Mouse (Mus musculus): Measurements from ENCODE around the gene Kif11. TPM values are rescaled to one million over a fixed set of nuclear protein-coding genes. Genes with fewer than 3 reads are reported as not detected.

Kif11 gene
- total RNA-seq, 2 experiments from 2014 or later = 53.8 to 155 TPM

DNA sequence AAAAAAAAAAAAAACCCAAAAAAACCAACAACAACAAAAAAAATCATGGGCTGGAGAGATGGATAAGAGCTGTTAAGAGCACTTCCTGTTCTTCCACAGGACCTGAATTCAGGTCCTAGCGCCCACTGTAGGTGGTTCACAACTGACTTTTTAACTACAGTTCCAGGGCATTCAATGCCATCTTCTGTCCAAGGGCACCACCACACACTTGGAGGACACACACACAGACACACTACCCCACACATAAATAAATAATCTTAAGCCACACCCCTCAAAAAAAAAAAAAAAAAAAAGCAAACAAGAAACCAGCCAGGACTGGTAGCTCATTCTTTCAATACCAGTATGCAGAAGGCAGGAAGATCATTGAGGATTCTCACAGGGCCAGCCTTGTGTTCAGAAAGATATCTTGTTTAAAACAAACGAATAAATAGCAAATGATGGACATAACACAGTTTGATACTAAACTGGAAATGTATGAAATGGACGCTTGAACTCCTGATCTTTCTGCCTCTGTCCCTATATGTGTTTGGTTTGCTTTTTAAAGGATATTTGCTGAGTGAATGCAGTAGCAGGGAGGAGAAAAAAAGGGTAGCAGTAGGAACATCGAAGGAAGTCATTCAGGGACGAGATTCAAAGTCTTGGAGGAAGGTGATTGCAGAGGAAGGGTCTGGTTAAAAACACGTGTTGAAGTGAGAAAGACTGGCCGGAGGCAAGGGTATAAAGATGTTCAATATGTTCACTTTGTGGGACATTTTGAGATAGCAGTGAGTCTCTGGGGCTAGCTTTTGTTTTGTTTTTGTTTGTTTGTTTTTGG is 1.1 kb upstream of the Kif11 start:
- no peak for ATAC-seq (replicated peaks; ENCODE audit: poor library complexity, severe bottlenecking)

DNA sequence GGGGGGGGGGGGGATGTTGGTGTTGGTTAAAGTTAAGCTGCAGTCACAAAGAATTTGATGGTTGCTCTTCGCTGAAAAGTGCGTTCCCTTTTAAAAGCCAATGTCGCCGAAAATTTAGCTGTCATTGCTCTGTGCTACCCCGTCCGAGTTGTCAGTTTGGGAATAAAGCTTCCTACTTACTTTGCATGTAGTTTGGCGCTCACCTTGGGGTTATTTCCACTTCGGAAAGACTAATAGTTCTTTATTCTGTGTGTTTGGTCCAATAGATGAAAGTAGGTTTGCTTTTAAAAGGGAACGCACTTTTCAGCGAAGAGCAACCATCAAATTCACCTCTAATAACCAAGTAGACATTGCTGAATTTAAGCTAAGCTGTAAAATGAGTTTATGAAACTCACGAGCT is 638 bp downstream of the Kif11 start:
- no peak for ATAC-seq (replicated peaks; ENCODE audit: poor library complexity, severe bottlenecking)

DNA sequence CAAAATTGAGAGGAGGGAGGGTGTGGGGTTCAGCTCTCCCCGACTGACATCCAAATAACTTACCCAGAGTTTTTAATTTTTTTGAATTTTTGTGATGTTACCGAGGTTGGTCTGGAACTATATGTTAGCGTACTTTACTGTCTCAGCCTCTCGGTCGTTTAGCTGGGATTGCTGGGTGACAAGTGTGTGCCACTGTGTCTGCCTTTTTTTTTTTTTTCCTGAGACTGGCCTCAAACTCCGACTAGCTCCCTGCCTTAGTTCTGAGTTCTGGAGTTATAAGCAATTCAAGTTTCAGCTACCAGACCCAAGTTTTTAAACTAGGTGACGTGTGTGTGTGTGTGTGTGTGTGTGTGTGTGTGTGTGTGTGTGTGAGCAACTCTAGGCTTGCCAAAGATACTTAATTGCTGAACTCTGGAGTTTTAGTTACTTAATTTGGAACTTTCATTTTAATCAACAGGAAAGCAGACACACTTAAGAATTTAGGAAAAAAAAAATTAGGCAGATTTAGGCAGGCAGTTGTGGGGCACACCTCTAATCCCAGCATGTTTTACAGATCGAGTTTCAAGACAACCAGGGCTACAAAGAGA is 1.3 kb downstream of the Kif11 start:
- ATAC-seq (replicated peaks; ENCODE audit: poor library complexity, severe bottlenecking) = no peak

DNA sequence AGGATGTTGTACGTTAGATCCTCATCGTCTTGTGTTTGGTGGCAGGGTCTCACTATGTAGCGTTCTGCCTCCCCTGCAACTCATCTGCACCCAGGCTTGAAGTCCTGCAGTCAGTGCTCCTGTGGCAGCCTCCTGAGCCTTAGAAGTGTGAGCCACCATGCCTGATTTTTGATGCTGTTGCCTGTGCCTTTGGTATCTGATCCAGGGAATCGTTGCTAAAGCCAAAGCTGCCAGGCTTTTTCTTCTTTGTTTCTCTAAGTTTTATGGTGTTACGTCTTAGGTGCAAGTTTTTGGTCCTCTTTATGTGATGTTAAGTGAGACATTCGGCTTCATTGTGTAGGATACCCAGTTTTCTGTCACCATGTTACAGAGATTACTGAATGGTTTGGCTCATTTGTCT is 2.6 kb downstream of the Kif11 start:
- ATAC-seq (replicated peaks; ENCODE audit: poor library complexity, severe bottlenecking) = no peak

DNA sequence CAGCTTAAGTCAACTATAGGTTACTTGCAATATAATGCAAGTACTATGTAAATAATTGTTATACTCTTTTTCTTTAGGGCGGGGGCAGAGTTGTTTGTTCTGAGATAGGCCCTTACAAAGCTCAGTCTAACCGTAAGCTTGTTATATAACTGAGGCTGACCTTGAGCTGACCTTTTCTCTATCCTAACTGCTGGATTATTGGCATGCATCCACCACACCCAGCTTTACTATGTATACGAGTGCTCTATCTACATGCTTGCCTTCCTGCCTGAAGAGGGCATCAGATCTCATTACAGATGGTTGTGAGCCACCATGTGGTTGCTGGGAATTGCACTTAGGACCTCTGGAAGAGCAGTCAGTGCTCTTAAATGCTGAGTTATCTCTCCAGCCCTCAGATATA is 9.9 kb downstream of the Kif11 start:
- no peak for ATAC-seq (replicated peaks; ENCODE audit: poor library complexity, severe bottlenecking)

DNA sequence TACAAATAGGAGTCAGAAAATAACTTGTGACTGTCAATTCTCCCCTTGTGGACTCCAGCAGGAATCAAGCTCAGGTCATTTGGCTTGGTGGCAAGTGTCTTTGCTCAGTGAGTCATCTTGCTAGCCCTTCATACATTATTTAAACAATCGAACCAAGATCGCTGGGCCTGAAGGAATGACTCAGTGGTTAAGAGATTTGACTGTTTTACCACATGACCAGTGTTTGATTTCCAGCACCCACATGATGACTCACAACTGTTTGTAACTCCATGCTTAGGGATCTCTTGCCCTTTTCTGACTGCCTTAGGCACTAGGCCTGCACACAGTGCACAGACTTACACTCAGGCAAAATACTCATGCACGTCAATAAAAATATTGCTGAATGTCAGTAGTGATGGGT is 15.7 kb downstream of the Kif11 start:
- ATAC-seq (replicated peaks; ENCODE audit: poor library complexity, severe bottlenecking) = no peak

DNA sequence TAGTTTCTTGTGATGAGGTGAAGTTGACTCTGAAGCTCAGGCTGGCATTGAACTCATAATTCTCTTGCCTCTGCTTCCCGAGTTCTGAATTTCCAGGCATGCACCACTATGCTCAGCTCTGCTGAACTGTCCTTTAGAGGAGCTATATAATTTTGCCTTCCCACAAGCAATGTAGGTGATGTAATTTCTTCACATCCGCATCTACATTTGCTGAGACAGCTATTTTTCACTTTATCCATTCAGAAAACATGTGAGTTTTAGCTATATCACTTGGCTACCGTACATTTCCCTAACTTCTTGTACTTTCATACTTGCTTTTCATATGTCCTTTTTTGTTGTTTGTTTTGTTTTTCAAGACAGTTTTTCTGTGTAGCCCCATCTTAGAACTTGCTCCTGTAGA is 20.1 kb downstream of the Kif11 start:
- no peak for ATAC-seq (replicated peaks; ENCODE audit: poor library complexity, severe bottlenecking)

DNA sequence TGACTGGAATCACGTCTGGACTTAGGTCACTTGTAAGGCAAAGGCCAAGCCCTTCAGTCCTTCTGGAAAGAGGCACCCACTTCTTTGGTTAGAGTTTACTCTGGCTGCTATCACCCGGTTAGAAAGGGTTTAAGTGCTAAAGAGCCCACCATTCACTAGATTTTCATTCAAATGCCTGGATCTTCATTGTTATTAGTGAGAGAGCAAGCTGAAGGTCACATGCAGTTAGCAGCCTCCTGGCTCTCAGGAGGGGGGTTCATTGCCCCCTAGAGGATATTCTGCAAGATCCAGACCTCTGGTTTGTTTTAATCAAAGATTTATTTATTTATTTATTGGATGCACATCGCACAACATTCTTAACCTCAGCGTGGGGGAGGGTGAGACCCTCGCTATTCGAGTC is 24.7 kb downstream of the Kif11 start:
- ATAC-seq (replicated peaks; ENCODE audit: poor library complexity, severe bottlenecking) = no peak

DNA sequence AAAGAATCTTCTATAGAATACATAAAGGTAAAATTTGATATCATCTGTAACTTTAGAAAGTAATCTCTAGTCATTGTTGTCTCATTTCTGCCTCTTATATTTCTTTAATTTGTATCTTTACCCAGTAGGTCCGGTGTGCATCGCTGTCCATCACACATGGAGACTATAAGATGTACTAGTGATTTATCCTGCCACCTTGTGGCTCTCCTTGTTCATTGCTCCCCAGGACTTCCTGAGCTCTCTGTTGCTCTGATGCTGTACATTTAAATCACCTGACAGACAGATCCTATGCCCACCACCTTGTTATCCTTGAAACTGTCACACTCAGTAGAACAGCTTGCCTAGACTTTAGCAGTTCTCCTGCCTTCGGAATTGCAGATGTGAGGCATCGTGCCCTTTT is 42.1 kb downstream of the Kif11 start:
- ATAC-seq (replicated peaks; ENCODE audit: poor library complexity, severe bottlenecking) = peak; percentile 55; the same call in 1 of the 2 replicates

DNA sequence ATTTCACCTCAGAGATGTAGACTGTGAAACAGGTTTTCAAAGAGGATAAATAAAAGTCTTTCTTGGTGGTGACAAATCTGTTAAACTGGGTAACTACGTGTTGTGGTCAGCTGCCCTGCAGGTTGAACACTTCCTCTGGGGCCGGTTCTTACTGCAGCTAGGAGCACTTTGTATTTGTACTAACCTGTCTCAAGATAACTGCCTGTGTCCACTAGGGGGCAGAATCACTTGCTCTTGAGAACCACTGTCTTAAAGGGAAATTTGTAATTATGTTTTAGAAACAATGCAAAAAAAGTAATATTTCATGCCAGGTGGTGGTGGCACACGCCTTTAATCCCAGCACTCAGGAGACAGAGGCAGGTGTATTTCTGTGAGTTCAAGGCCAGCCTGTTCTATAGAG is 43.4 kb downstream of the Kif11 start:
- ATAC-seq (replicated peaks; ENCODE audit: poor library complexity, severe bottlenecking) = peak; percentile 86

DNA sequence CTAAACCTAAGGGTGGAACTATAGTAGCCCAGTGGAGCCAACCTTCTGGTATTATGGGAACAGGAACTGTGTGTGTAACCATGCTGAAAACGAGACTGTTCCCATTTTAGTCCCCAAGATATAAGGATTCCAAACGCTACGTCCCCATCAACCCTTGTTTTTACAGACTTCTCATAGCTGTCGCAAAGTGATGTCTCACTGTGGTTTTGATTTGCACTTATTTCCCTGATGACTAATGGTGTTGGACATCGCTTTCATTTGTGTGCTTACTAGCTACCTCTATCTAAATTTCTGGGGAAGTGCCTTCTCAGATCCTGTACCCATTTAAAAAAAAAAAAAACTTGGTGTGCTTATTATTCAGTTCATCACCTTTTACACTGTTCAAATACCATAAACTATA is 52.4 kb downstream of the Kif11 start:
- peak; percentile 64 for ATAC-seq (replicated peaks; ENCODE audit: poor library complexity, severe bottlenecking)

DNA sequence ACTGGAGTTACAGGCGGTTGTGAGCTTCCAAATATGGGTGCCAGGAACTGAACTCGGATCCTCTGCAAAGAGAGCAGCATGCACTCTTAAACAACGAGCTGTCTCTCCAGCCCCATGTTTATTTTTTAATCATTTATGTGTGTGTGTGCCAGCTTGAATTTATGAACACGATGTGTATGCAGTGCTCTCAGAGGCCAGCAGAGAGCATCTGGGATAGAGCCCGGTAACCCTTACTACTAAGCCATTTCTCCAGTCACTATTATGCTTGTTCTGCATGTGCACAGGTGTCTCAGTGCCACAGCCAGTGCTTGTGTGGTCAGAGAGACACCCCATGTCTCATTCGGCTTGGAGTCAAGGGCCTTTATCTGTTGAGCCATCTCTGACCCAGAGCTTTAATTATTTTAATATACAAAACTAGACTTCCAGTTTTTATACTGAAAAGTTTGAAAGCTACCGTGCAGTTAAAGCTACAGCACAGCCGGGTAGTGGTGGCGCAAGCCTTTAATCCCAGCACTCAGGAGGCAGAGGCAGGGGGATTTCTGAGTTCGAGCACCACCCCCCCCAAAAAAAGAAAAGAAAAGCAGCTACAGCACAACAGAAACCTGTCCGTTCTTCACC is 55.0 kb downstream of the Kif11 start:
- ATAC-seq (replicated peaks; ENCODE audit: poor library complexity, severe bottlenecking) = no peak

DNA sequence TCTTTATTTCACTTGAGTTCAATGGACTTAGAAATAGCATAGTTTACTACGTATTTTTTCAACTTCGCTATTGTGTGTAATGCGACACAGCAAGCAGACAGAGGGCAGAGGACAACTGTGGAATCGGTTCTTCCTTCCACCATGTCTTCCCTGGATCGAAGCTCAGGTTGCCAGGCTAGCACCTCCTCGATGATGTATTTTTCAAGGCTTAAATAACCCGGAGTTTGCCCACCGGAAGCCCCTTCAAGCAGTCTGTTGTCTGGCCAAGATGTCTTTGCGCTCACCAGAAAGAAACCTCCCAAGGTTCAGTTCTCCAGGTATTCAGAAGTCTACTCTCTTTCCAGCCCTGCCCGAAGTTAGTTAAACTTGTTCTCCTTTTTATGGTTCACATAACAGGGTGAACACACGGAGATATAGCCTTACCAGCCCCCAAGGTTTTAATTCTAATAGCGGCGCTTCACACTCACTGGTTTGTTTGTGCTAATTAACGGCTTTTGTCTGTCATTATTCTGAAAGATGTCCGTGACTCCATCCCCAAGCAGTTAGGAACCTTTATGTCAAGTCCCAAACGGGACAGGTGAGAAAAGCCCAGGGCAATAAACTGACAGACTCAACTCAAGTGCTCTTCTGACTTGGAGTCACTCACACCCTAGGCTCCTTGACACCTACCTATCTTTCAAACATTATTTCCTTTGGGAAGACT is 56.8 kb downstream of the Kif11 start:
- no peak for ATAC-seq (replicated peaks; ENCODE audit: poor library complexity, severe bottlenecking)

DNA sequence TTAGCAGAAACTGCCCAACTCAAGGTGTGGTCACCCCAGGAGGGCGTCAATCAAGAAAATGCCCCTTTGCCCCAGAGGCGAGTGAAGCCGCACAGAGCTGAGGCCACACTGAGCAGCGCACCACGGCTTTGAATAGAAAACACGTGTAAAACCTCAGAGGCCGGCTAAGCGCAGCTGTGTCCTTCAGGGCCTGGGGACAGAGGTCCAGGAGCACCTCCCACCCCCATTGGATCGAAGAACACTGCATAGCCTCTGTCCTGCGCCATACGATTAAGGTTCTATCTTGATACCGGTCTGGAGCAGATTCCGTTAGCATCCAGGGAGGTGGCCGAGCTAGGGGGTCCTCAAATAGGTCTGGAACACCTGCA is 57.7 kb downstream of the Kif11 start:
- no peak for ATAC-seq (replicated peaks; ENCODE audit: poor library complexity, severe bottlenecking)

DNA sequence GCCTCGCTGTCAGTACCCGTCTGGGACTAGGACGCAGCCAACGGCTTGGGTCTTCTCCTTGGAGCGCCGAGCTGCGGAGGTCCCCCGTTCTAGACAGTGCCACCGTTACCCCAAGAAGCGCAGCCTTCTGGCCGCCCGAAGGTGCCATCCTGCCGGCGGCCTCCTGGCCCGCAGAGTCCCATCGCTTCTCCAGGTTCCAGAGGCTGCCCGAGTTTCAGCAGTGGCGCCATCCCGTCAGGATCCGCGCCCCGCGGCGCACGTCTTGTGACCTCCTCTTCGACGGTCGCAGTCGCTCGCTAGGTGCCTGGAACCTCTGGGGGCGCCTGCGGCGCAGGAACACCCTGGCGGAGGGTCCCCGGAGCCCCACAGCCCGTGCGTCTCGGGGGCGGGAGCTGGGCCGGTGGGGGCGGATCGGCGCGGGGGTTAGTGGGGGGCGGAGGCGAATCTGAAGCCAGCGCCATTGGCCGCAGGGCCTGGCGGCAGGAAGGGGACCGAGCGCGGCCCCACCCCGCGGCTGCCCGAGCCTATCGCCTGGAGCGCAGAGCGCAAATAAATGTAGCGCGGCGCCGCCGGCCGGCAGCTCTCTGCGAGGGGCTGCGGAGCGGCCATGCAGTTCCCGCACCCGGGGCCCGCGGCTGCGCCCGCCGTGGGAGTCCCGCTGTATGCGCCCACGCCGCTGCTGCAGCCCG is 58.2 kb downstream of the Kif11 start, which contains the start of gene Hhex:
Gene Hhex, plus strand, starts transcription at position 548 of the 689 bp plus-strand sequence.
- peak; percentile 60 for ATAC-seq (replicated peaks; ENCODE audit: poor library complexity, severe bottlenecking)

DNA sequence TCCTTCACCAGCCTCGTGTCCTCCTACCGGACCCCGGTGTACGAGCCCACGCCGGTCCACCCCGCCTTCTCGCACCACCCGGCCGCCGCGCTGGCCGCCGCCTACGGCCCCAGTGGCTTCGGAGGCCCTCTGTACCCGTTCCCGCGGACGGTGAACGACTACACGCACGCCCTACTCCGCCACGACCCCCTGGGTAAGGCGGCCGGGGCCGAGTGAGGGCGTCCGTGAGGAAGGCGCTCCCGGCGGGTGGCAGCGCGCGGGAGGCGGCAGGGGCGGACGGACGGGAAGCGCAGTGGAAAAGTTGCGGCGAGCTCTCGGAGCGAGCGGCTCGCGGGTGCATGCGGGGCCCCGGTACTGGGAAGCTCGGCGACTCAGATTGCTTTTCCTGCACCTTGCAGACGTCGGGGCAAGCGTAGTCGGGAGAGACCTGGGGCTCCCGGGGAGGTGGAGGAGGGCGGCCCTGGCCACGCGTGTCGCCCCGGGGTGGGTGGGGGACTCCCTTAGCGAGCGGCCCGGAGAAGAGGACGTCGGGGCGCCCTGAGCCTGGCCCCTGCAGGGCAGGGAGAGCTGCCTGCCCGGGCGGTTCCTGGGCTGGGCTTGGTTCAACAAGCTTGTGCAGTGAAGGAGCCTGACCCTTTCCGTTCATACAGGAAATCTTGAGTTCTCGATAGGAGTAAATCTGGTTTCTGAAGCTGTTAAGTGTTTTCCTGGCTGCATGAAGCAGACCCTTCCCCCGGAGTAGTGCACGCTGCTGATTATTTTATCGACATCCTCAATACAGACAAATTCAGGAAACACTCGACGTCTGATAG is 59.0 kb downstream of the Kif11 start:
- peak; percentile 36 for ATAC-seq (replicated peaks; ENCODE audit: poor library complexity, severe bottlenecking)

DNA sequence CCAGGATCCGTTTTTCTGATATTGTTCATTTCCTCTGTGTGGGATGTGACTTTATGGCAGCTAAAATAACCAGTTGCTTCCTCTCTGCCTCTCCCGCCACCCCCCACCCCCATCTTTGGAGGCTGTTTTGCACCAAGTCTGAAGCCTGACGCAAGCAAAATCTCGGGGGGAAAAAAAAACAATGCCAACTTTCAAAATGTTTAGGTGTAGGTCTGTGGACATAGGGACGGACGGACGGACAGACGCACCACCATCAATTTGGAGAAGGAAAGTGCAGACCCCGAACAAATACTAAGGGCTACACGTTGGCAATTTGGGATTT is 59.6 kb downstream of the Kif11 start:
- ATAC-seq (replicated peaks; ENCODE audit: poor library complexity, severe bottlenecking) = peak; percentile 38

DNA sequence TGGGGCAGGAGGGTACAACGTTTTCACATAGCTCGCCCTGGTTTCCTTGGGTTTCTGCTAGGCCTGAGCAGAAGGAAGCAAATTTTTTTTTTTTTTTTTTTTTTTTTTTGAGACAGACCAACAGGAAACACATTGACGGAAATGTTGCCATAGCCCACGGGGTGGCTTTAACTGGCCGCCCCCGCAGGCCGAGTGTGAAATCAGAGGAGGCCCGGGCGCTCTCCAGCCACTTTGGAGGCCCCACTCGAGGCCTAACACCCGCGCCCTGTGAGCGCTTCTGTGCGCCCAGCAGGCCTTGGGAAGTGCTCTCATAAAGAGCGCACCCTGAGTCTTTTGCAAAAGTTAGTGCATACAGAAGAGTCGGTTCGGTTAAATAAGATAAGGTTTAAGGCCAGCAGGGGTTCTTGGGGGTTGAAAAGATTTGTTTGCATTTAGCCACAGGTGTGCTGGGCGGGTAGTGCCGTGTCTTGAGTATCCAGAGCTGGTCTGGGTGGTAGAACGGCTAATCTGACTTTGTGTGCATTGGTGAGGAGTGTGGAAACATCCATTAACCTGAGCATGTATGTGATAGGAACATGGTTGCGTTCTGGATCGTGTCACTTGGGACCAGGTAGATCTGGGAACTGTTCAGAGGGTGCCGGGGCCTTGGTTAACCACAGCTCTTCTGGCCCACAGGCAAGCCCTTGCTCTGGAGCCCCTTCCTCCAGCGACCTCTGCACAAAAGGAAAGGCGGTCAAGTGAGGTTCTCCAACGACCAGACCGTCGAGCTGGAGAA is 60.5 kb downstream of the Kif11 start:
- ATAC-seq (replicated peaks; ENCODE audit: poor library complexity, severe bottlenecking) = peak; percentile 55

DNA sequence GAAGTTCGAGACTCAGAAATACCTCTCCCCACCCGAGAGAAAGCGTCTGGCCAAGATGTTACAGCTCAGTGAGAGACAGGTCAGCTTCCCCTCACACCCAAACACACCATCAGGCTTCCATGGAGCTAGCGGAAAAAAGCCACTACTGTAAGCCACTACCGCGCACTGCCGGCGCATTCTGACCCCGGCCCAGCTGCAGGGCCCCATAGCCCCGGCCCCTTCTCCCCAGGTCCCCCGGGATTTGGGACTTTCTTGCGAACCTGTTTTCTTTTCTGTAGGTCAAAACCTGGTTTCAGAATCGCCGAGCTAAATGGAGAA is 61.0 kb downstream of the Kif11 start:
- no peak for ATAC-seq (replicated peaks; ENCODE audit: poor library complexity, severe bottlenecking)
